Mouse (Mus musculus) fibroblast of lung, adult 2 months (primary cell): ENCODE data around the gene Kcne3.

Experiments used
- DNase-seq: peaks from one replicate; pipeline ENCODE4 v3.0.0-alpha.2; 2011; ENCODE audit warnings: low read depth

Gene Kcne3

DNA sequence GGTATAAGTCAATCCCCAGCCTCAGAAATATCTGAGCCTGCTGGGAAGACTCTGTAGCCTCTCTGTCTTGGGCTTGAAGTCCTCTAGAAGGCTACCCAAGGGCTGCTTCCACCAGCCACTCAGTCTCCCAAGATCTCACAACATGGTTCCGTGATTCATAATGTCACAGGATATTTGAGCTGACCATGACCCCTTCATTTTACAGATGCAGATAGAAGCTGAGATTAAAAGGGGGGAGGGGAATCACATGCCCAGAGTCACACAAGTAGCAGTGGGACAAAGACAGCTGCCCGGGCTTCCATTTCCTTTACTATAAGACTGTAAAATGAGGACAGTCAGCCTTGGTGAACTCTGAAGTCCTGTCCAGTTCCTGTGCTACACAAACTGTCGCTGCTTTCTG, 5.3 kb downstream of the Kcne3 start:
- no peak for DNase-seq

DNA sequence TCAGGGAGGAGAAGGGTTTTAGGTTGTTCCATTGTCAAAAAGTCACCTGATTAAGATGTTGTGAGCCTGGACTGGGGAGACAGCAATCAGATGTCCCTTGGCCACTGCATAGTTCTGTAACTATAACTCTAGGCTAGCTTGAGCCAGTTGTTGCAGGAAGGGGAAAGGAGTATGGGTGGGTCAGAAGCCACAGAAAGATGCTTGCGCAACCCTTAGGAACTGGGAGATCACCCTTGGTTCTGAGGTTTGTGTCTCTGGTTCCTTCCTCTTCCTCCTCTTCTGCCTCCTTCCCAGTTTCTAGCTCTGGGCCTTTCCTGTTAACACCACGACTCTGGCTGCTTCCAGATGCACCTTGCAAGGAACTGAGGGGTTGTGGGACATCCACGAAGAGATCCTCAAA, 6.1 kb downstream of the Kcne3 start:
- DNase-seq, result no peak

DNA sequence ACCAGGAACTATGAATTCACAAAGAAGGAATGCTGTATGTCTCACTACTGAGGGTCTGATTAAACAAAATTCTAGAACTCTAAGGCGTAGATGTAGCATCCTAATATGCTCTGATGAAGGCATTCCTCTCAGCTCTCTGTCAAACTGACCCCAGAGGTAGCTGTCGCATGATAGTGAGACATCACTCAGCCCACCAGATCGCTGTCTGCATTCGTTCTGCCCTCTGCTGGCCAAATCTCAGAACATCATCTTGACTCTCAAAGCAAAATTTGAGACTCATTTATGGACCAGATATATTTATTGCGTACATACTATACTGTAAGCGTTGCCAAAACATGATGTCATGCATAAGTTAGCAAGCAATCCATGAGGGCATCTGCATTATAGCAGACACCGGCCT, 11.3 kb downstream of the Kcne3 start:
- no peak for DNase-seq

DNA sequence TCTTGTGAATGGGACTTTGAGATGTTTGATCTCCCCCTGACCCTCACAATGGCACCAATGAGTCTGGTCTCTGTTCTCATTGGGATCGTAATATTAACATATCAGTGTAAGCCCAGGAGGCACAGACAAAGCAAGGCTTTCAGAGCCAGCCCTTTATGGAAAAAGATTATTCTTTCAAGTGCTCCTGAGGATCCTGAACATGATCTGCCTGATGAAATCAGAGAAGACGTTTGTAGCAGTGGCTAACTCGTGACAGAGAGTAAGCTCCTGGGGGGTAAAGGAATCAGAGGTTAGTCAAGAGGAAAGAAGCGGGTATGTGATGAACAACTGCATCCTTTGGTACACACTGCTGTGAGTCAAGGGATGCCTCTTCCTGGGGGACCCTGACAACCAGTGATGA, 13.9 kb downstream of the Kcne3 start:
- no peak for DNase-seq

DNA sequence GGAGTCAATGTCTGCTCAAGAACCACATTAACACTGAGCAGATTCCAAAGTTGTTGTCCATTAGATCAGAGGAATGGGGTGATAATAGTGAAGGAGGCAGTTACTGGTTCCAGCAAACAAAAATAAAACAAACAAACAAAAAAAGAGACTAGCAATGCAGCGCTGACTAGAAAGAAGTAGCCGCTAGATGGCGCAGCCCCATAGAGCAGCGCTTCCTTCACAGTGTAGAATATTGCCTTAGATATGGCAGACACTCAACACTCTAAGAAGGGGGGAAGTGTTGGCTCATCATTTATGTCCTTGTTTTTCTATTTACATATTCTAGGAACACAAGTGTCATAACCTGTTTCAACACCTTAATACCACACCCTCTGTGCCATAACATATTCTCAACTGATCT, 14.5 kb downstream of the Kcne3 start:
- DNase-seq, result no peak

DNA sequence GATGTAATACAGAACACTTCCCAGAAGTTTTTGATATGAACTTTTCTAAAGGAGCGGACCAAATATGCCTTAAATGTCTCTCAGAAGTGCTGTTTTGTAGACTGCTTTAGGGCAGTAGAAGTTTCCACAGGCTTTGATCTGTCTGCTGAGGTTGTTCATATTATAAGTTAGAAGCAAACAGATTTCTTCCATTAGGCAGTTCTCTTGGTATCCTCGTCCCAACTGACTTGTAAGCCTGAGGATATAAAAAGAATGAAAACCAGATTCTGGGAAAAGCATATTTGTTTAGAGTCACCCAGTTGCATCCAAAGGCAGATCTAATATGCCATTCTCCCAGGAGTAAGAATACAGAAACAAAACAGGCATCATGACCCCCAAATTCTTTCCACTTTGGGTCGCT, 24.9 kb downstream of the Kcne3 start:
- DNase-seq, result no peak

DNA sequence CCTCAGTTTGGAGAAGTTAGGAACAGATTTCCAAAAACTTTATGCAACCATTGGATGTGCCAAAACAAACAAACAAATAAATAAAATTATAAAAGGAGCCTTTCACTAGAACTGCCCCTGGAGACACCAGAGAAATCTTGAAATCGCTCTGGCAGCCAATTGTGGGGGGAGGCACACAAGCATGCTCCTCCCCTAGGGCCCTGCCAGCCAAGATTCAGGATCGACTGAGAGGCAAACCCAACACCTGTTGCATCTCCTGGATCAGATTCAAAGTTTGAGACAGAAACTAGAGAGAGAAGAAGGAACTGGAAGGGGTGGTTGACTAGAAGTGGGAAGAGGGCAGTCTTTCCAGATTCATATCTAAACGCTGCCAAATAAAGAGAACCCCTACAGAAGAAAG, 27.3 kb downstream of the Kcne3 start:
- DNase-seq, result no peak

DNA sequence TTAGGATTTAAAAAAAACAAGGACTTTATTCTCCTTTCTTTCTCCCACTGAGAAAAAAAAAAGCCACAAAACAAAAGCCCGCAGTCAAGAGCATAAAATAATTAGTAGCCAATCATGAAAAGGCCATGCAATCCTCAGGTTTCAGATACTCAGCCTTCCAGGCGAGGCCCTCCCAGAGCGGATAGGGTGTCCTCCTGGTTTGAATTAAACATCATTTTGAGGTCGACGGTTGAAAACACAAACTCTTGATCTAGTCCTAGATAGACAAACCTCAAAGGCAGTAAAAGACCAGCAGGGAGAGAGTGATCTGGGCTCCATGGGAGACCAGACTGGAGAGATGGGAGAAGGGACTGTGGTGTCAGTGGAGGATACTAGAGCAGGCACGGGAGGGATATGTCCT, 28.6 kb downstream of the Kcne3 start:
- DNase-seq, result no peak

DNA sequence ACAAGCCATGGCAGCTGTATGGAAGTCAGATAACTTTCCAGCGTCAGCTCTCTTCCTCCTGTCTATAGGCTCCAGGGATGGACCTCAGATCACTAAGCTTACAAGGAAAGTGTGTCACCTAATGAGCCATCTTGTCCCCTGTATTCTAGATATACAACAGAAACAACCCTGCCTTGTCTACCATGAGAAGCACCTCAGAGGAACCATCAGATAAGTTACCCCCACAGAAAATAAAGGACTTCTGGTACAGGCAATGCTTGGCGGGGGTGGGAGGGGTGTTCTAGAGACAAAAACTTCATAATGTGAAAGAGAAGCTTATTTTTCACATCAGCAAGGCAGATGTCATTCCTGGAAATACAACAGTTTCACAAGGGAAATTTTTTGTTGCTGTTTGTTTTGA, 29.8 kb downstream of the Kcne3 start:
- no peak for DNase-seq

DNA sequence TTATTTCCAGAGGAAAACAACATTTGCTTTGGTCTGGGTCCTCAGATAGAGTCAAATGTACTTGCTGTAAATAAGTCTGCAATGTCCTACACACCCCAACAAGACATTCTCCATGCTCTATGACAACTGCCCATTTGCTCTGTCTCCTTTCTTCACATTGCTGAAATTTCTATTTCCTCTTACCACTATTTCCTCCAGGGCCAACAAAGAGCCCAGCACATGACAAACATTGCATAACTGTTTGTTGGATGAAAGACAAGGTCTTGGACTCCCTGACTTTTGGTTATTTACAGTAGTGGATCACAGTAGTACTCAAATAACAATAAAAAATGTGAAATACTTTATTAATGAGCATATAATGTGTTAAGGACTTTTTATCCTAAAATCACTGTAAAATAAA, 31.6 kb downstream of the Kcne3 start:
- no peak for DNase-seq

DNA sequence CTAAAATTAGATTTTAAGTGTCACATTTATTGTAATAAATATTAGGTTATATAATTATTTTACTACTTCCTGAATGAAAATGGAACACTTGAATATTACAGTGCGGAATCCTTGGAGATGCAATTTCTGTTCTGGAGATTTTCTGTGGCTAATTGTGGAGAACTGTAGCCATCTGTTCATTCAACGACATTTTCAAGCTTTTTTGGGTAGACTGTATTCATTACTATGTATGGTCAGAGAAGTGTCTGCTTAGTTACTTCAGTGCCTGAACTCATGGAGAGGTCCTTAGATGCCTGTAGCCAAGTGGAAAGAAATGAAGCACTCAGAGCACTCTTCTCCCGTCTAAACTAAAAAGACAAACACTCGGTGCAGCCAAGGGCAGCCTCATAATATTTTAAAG, 38.0 kb downstream of the Kcne3 start:
- no peak for DNase-seq

DNA sequence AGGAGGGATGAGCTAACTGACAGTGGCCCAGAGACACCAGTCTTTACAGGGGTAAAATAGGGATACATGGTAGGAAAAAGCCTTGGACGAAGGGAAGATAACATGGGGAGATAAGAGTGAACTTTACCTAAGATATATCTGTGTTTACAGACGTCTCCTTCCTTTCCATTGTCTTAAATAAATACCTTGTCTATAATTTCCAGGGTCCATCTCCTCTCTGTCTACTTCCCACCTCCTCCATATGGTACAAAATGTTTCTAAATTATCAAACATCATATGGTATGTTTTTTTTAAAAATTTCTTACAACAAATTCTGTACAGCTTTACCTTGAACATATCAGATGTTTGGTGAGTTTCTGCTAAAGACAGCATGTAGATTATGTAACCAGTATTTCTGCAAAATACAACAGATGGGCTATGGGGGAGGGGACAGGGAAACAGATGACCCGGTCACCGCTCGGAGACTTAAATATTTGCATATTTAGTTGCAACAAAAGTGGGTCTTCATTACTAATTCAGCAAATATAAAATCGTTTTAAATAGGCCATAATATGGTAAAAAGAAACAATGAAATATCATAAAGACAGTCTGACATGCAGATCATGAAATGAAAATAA, 38.9 kb downstream of the Kcne3 start:
- no peak for DNase-seq

DNA sequence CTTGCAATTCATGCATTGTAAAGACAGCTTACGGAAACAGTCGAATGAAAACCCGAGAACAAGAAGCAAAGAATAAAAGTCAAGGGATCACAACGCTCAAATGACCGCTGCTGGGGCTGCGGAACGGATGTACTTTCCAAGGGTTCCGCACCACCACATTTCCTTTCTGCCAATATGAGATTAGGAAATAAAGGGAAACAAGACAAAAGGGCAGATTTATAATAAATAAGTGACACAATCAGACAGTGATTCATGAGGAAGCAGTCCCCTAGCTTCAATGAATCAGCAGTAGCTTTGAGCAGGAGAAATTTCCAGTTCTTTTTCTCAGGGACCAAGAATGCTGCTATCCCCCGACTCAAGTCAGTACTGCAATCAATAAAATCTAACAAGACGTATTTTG, 39.7 kb downstream of the Kcne3 start:
- no peak for DNase-seq

DNA sequence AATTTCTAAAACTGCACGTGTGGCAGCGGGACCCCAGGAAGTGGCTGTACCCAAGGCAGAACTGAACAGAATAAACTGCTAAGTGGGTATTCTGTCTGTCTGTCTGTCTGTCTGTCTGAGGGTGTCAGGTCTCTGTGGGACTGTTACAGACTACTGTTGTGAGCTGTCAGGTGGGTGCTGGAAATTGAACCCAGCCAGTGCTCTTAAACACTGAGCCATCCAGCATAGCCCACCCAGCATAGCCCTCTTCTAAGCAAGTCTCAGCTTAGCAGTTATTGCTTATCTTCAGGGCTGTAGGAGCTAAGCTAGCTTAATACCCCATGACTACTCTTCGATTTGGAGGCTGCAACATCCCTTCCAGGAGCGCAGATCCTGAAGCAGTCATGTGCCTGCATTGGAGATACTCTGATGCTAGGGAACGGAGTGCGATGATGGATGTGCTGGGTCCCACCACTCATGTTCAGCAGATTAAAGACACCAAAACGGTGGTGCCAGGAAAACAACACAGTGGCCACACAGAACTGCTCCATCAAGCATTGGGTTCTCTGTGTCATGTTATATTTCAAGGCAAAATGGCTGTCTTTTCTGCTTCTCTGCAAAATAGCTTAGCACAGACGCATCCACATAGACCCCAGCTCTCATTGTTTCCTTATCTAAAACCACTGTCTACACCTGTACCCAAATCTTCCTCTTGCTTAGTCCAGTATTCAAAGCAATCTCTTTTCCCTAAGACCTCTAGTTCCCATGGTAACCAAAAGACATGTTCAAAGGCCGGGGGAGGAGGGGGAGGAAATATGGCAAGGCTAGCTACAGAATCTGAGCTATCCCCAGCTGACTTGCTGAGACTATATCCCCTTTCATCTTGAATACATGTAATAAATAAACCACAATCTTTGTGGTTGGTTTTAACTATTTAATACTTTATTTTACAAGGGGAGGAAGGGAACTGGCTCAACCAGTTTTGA, 40.6 kb downstream of the Kcne3 start:
- DNase-seq, result no peak

DNA sequence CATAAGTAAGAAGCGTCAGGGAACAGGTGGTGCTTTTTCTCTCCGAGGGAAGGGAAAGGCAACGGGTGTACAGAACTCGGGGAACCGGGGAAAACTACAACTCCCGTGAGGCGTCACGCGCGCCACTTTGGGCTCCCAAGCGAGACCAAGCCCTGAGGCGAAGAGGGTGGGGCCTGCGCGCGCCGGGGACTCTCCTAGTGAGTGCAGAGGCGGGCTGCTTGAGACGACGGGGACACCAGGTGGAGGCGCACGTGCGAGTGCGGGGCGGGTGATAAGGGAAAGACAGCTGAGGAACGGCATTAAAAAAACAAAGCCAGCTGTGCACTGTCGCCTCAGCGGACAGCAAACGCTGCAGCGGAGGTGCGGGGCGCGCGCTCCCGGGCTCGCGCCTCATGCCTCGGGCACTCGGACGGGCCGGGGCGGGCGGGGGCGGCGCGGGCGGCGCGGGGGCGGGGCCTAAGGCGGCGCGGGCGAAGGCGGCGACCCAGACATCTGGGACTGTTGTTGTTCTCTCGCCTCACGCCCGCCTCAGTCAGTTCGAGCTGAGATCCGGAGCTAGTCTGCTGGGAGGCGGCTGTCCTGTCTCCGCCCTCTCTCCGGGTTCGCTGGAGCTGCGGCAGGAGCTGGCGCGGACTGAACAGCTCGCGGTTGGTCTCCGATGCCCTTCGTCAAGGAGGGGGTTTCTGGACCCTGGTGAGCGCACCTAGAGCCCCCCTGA, 51.0 kb downstream of the Kcne3 start, which contains the start of gene Pgm2l1:
Gene Pgm2l1, plus strand, starts transcription at position 237 of the 718 bp plus-strand sequence.
- DNase-seq, result peak; percentile 65

DNA sequence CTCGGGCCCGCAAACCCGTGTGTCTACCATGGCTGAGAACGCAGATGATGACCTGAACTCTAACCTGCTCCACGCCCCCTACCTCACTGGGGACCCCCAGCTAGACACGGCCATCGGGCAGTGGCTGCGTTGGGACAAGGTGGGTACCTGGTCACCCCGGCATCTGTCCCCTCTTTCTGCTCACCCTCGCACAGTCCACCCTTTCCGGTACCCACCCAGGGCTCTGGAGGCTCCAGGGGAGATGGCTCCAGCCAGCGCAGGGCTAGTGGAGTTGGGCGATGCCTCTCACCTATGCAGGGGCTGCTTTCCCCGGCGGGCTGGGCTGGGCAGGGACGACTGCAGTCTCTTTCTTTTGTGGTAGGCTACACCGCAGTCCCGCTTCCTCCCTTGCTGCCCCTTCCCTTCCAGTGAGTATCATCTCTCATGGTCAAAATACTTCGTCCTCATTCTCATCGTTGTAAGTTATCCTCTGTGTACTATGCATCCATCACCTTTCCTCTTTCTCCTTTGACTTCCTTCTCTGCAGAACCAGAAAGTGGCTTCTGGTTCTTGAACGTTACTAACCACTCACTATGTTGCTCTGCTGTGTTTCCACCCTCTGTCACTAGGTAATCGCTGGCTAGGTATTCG, 51.7 kb downstream of the Kcne3 start:
- no peak for DNase-seq

DNA sequence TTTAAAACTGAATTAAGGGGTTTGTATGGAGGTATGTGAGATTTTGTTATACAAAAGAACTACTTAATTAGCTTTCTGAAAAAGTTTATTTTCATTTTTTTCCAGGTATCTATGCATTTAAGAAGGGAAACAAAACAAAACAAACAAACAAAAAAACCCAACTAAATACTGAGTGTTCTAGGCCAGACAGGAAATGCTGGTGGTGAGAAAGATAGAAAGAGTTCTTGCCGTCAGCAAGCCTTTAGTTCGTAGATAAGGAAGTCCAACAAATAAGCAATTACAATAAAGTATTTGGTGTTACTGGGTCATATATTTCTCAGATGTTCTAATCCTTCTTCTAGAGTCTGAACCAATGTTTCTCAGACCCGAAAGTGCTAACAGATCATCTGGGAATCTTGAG, 52.7 kb downstream of the Kcne3 start:
- no peak for DNase-seq

DNA sequence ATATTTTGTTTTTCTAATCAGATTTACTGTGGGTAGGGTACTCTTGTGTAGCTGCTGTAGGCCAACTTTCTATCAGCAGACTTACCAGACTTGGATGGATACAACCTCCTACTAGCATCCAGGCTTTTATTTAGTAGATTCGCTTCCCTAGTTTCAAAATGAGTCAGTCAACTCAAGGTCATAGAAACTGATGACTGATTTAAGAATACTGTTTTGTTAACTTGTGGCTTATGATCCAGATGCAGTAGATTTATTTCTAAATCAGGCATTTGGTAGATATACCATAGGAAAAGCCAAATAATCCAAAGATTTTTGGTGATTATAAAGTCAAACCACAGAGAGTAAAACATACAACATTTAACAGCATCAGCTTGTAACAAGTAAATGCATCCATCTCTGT, 54.3 kb downstream of the Kcne3 start:
- no peak for DNase-seq

DNA sequence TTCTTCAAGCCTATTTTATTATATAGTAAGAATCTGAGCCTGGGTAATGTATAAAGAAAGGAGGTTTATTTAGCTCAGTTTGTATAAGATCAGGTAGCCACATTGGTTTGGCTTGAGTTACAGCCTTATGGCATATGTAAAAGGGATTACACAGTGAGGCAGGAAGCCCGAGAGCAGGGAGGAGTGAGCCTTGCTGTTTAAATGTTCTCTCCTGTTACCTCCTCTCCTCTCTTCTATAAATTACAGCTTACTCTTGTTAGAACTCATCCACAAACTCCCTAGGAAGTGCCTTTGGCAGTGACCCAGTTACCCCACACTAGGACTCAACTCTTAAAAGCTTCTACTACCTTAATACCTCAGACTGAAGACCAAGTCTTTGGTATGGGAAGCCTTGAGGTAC, 55.4 kb downstream of the Kcne3 start:
- no peak for DNase-seq

DNA sequence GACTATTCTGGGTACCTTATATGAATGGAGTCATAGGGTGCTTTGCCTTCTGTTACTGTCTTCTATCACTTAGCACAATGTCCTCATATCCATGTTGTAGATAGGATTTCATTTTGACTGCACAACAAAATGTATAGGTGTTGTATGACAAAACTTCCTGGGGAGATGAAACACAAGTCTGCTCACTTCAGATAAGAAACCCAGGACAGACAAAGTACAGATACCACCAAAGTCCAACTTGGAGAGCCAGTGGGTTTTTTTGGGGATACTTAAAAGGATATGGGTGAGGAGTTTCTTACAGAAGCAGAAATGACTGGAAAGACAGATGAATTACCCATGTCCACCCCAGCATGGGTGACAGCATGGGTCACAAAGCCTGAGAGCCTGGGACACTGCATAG, 57.4 kb downstream of the Kcne3 start:
- DNase-seq, result no peak
